Mouse (Mus musculus): ENCODE data around the gene Ttc7b. TPM values are rescaled to one million over a fixed set of nuclear protein-coding genes. Genes with fewer than 3 reads are reported as not detected.

Ttc7b gene
- total RNA-seq, 2 experiments from 2014 or later, result 13.3 to 24.3 TPM

DNA sequence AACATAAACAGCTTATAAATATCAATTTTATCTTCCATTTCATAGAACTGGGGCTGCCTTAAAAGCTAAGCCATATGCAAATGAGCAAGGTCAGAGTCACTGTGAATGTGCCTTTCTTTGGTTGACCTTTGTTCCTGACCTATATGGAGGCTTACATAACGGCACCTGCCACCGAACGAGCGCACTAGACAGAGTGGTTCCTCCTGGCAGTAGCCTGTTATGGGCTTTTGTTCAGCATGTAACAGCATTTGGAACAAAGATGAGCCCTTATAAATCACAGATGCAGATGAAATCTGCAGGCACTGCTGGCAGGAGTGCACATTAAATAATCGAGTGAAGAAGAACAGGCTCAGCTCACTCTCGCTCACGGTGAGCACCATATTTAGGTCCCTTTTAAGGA lies 179.0 kb downstream of the Ttc7b start:
- no peak for ATAC-seq (replicated peaks; ENCODE audit: poor library complexity)

DNA sequence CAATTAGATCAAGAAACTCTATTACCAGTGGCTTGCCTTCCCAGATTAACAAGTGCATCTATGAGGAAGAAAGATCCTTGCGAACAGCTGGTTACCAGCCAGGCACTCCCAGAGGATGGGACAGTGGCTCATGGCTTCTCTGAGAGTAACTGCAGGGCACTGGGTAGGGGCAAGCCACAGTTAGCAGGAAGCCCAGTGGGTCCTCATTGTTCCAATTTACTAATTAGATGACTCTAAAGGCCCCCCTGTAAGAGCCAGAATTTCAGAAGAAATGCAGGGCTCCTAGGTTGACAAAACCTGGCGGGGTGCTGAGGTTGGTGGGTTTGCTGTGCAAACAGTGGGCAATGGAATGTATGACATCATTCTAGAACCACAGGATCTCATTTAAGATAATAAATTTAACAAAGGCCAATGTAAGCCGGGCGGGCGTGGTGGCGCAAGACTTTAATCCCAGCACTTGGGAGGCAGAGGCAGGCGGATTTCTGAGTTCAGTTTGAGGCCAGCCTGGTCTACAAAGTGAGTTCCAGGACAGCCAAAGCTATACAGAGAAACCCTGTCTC lies 179.6 kb downstream of the Ttc7b start:
- no peak for ATAC-seq (replicated peaks; ENCODE audit: poor library complexity)

DNA sequence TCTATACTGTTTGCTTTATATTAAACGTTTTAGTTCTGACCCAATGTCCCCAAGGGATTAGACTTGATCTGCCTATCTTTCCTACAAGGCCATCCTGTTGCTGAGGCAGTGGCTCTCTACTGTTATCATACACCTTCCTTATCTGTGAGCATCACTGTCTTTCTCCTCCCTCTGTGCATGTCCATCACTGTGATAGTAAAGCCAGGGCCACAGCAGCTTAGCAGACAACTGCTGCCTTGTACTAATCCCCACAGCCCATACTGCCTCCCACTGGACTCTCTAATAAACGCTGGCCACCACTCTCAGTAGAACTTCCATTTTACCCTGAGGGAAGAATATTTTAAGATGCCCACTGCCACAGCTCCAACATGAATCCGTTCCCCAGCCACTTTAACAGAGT lies 182.6 kb downstream of the Ttc7b start:
- 0 out of 2 replicates have a peak, but pooled peaks have one; percentile 43 for ATAC-seq (replicated peaks; ENCODE audit: poor library complexity)

DNA sequence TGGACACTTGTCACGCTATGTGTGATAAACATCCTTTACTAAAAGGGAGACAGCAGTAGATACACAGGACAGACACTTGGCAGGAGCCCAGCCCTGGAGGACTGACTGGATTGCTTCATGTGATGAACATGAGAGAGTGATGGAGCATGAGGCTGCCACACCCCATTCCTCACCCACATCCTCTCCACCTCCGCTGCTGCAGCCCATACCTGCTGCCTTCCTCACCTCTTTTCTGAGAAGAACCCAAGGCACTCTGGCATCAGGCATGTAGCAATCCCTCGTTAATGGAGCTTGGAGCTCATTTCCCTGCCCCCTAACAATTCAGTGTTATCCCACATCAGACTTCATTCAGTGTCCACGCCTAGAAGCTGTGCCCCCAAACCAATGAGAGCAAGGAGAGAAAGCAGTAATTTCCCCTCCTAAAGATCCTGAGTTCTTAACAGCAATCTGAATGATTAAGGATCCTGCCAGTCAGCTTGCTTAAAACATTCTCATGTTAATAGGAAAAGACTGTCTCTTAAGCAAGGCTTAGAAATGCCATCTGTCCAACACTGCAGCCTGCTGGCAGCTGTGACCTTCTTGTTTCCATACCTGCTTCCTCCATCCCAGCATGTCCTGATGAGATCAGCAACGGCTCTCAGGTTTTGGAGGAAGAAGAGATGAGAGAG lies 183.1 kb downstream of the Ttc7b start:
- ATAC-seq (replicated peaks; ENCODE audit: poor library complexity), result no peak

GRCm38 (mm10) chr12:100336241-100336640 lies 184.4 kb downstream of the Ttc7b start:
- peak; percentile 89 for ATAC-seq (replicated peaks; ENCODE audit: poor library complexity)

DNA sequence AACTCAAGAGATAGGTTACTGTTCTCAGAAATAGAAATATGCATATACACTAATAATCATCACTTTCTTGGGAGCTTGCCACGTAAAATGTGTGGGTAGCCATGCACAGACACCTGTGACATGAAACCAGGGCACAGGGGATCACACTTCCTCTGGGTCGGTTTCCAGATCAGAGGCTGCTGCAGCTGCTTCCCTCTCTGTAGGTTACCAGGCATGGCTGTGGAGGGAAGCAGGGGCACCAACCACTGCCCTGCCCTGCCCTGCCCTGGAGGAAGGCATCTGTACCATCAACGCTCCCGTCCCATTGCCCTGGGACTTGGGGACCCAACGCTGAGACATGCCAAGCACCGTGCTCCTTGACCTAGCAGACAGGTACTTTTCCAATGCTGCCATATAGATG lies 188.8 kb downstream of the Ttc7b start:
- ATAC-seq (replicated peaks; ENCODE audit: poor library complexity), result no peak

DNA sequence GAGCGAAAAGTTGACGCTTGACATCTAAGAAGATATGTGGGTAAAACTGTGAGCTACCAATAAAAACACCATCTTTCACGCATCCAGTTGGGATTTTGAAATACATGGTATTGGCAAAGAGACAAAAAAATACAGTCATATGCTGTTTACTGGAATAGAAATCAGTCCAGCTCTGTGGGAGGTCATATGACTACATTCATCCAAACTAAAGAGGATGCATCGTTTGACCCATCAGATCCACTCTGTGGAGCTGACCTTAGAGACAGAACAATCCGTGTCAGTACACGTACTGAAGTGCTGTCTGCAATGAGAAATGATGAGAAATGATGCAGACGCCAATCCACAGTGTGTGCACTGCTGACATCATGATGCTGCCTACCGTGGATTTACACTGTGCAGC lies 190.4 kb downstream of the Ttc7b start:
- no peak for ATAC-seq (replicated peaks; ENCODE audit: poor library complexity)

GRCm38 (mm10) chr12:100328998-100329397 lies 191.6 kb downstream of the Ttc7b start:
- ATAC-seq (replicated peaks; ENCODE audit: poor library complexity), result peak; percentile 51

- peak; percentile 29; the same call in 1 of the 2 replicates for ATAC-seq (replicated peaks; ENCODE audit: poor library complexity)
Measured at GRCm38 (mm10) chr12:100328557-100328956, 192.1 kb downstream of the Ttc7b start.

GRCm38 (mm10) chr12:100326732-100327131 lies 193.9 kb downstream of the Ttc7b start:
- peak; percentile 38; the same call in 1 of the 2 replicates for ATAC-seq (replicated peaks; ENCODE audit: poor library complexity)

- ATAC-seq (replicated peaks; ENCODE audit: poor library complexity), result no peak
Measured at GRCm38 (mm10) chr12:100325618-100326017, 195.0 kb downstream of the Ttc7b start.

DNA sequence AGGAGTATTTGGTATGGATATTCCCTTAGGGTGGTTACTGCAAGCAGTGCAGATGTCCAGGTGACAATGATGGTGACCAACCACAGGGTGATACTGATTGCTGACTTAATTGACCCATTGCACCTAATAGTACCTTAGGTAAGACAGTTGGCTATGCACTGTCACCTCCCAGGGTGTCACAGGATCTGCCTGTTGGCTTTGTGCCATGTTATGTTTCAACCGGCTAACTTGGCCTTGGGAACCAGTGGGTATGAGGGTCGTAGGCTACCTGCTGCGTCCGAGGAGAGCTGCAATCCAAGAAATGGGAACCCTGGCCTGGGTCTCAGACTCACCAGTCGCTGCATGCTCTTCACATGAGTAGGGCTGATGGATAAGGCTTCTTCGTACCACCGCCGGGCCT lies 195.4 kb downstream of the Ttc7b start:
- no peak for ATAC-seq (replicated peaks; ENCODE audit: poor library complexity)

- no peak for ATAC-seq (replicated peaks; ENCODE audit: poor library complexity)
Measured at GRCm38 (mm10) chr12:100323641-100324040, 197.0 kb downstream of the Ttc7b start.

DNA sequence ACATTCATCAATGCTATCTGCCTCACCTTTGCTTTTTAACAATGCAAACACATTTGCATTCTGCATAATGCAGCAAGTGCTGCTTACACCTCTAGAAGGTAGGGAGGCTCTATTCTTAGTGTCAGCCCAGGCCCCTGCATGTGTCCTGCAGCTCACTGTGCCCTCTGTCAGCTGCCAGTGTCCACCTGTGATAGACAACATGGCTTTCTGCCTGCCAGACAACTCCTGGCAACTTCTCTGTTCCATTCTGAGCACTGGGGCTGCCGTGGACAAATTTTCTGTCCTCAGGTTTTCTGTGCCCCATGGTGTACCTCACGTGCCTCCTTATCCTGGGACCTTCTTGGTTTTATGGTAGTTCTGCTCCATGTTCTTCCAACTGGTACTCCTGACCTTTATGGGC lies 198.4 kb downstream of the Ttc7b start:
- no peak for ATAC-seq (replicated peaks; ENCODE audit: poor library complexity)

DNA sequence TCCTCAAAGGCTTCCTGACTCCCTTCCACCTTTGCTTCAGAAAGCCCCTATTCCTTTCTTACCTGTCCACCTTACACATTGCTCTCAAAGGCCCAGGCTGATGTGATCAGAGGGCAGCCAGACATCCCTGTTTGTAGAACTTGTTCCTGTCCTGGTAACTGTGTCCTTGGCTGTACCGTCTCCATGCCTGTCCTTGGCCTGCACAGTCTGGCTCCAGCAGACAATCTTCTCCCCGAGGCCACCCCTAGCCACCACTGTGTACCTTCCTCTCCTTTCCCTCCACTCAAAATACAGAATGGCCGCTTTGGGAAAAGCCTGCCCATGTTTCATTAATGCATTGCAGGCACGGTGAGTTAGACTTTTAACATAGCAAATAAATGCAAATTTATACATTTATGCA lies 199.1 kb downstream of the Ttc7b start:
- ATAC-seq (replicated peaks; ENCODE audit: poor library complexity), result no peak

GRCm38 (mm10) chr12:100319746-100320145 lies 200.9 kb downstream of the Ttc7b start:
- ATAC-seq (replicated peaks; ENCODE audit: poor library complexity), result peak; percentile 31; the same call in 1 of the 2 replicates

DNA sequence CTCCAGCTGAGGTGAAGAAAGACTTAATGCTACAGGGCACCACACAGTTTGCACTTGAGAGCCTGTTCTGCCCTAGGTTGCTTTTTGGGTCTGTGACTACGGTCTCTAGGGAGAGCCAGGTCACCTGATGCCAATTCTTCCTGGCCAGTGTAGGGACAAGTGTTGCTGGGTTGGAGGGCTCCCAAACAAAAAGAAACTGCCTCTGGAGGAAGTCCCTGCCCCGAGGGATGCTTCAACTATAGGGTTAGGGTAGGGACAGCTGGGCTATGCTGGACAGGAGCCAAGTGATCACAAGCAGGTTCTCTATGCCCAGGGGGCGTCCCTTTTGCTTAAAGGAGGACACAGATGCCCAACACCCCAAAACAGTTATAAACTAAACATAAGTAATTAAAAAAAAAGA lies 202.7 kb downstream of the Ttc7b start:
- no peak for ATAC-seq (replicated peaks; ENCODE audit: poor library complexity)

DNA sequence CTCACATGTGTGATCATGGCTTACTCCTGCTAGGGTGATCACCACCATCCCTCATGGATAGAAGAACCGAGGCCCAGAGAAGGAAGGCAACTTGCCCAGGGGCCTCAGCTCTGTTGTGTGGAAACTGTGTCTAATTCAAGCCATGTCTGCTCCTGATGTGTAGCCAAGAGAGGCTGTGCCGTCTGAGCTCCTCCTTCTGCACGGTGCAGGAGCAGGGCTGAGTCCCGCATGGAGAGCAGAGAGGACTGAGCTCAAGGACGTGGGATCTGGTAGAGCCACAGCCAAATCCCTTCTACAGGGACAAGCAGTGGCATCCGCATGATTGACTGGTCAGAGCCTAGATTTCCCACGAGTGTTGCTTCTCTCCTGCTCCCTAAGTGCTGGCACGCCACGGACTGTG lies 204.5 kb downstream of the Ttc7b start:
- ATAC-seq (replicated peaks; ENCODE audit: poor library complexity), result no peak

DNA sequence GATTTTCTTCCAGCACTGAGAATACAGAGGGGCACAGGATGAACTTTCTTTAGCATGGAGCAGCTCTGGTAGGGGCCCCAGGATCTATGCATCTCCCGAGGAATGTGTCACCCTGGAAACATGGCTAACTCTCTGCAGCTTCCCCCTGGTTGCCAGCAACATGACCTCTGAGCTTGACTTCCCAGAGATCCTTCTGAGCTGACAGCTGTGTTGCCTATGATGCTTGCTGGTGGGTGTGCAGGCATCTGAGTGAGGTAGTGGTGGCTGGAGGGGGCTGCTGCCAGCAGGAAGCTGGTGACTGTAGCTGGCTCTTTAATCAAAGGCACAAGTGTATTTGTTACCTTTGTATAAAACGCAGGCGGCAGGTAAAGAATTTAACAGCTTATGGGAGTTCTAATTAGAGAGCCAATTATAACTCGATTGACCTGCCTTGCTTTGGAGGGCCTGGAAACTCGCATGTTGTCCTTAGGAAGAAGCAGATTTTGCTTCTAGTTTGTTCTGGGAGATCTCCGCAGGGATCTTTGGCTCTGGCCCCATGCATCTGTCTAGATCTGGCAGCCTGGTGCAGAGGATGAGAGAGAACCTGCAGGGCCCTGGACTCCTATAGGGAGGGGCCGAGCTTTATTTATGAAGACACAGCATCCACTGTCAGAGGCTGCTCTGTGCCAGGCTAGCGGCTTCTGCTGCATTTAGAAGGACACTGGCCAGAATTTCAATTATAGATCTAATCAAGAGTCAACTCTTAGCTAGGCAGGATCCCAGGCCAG lies 205.3 kb downstream of the Ttc7b start:
- no peak for ATAC-seq (replicated peaks; ENCODE audit: poor library complexity)

GRCm38 (mm10) chr12:100313785-100314375 lies 206.7 kb downstream of the Ttc7b start:
- ATAC-seq (replicated peaks; ENCODE audit: poor library complexity), result no peak

GRCm38 (mm10) chr12:100313209-100313608 lies 207.4 kb downstream of the Ttc7b start:
- ATAC-seq (replicated peaks; ENCODE audit: poor library complexity), result peak; percentile 20; the same call in 1 of the 2 replicates

Data from megakaryocyte progenitor cell, adult 5-6 weeks (primary cell).